Mouse (Mus musculus) heart, adult 11 months (tissue): ENCODE measurements at regions not wholly inside any gene's neighbourhood (a gene's known extent, or its start where the extent isn't known, plus 50 kb on each side); places are given as distances from the start of the nearest gene placed in this dataset.
A peak's percentile ranks its signal among the peaks of the same experiment; 100 is the strongest.

Source experiments
- DNase-seq: peaks from one replicate; pipeline ENCODE4 v3.0.0; 2022

DNA sequence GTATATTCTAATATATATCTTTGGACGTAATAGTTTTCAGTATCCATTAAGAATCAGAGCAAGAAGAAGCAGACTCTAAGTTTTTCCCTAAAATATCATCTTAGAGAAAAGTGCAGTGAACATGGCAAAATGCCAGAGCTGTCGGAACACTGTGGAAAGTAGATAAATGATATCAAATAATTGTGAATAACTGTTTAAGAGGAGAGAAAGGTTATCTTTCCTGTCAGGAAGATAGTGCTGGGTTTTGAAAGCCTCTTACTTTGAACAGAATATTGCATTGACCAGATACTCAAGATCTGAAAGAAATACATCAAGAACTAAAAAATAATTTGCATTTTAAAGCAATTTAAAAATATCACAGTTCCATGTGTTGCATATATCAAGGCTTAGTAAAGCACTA is 1549.2 kb downstream of the Pcdh18 start:
- DNase-seq, result no peak

DNA sequence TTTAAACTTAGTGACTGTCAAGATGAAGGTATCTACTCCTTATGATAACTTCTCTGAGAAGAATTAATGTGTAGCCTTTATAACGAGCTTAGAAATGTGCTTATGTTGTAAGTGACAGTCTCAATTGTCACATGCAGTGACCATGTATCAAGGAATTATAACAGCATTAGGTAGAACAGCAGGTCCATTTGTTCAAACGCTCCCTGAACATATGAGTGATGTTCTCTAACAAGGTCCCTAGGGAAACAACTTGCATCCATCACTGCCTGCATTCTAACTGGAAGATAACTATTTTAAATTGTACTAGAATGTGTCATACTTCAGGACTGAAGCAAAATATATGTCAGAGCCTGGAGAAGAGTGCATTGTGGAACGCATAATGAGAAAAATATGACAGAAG is 1562.8 kb downstream of the Pcdh18 start:
- DNase-seq, result no peak

DNA sequence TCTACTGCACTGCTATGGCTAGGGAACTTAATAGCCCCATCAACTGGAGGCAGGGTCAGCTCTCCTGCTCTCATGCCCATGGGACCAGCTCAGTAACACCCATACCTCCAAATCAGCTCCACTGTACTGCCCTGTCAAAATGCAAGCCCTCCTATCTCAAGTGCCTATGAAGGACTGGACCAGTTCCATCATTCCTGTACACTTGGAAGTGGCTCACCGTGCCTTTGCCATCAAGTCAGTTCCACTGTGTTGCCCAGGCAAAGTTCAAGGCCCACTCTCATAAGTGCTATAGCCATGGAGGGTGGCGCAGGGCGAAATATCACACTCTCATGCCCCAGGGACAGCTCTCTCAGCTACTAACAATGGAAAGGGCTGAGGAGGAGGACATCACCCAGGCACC is 1612.2 kb downstream of the Pcdh18 start:
- peak; percentile 65 for DNase-seq

DNA sequence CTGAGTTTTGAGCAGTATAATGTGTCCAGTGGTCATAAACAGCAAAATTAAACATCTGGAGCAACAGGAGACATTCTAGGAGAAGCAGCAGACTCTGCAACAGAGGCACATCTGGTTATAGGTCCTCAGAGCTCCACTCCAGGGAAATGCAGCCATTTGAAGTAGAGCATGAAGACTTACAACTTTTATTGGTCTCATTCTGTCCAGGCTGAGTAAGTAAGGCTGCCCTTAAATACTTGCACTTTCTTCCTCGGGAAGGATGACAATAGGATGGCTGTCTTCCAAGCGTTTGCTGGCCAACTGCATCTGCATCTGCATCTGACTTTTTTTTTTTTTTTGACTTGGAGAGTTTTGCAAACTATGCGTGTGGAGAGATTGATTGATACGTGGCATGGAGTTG is 1622.2 kb downstream of the Pcdh18 start:
- no peak for DNase-seq

DNA sequence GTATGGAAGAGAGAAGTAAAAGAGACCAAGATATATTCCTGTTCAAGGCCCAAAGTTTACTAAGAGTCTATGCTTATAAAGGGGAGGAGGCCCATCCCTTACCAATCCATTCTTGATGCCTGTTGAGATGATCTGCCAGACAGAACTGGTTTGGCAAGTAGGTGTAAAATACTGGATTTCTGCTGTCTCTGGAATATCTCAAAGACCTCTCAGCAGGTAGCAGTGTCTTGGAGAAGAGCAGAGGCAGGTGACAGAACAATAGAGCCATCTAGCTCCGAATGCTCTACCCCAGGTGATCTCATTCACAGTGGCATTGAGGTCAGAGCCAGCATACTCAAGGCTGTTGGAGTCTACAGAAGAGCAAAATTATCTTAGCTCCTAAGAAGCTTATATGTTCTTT is 1632.9 kb downstream of the Pcdh18 start:
- DNase-seq, result no peak

DNA sequence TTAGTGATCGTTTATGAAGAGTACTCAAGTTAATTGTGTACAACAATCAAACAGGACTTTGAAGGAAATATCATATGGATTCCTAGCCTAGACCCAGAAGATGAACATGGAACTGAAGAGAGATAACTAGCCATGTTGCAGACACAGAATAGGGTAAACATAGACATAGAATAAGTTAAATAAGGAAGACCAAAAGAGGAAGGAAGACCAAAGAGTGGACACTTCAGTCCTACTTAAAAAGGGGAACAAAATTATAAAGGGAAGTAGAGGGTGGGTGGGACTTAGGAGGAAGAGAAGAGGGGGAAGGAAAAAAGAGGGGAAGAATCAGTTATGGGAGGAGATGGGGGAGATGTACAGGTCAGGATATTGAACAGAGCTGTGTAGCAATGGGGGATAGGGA is 1652.8 kb upstream of the Pabpc4l start:
- no peak for DNase-seq

DNA sequence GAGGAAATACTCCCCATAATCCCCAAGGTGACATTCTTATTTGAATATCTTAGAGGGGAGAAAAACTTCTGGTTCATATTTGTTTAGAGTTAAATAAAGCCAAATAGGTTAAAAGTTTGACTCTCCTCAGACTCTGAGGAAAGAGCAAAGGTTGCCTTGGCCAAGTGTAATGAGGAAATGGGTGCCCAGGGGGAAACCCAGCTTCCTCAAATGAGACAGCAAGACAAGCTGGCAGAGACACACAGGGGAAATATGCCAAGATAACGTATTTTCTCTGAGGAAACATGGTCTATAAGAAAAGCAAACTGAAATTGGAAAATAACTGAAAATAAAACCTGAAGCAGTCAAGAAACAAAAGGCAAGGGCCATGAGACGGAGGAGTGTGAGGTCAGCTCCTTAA is 1632.6 kb upstream of the Pabpc4l start:
- peak; percentile 87 for DNase-seq

DNA sequence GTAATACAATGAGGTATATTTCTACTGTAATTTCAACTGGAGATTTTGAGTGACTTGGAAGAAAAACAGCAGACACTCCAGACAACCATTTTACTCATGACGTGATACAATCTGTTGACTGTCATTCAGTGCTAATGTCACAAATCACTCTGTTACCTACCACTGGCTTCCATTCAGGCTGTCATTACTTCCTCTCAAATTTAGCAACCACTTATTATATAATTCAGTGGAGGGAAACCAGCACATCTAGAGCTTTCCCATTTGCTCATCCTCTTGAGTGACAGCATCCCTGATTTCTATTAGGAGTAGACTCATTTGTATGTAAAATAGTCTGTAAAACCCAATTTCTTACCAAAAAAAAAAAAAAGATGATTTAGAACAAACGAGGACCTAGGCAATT is 1627.3 kb upstream of the Pabpc4l start:
- no peak for DNase-seq

DNA sequence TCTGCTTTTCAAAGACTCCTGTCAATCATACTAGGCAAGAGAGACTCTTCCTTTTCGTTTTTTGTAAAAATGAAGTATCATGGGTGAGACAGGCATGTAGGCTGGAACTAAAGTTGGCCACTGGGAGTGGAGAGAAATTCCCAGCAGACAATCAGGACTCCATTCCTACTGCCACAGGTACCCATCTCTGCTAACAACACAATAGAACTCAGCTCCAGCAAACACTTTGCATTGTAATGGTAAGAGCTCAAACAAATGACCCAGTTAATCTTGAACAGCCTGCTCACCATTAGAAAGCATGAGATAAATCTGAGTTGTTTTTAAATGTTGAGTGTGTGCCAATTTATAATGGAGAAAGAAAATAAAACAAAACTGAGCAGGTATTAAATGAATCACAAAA is 1620.6 kb upstream of the Pabpc4l start:
- no peak for DNase-seq
